Mouse (Mus musculus) CD4-positive, CD25-positive, alpha-beta regulatory T cell, adult 4 months (primary cell): ENCODE measurements around the gene Ptk6. TPM values are rescaled to one million over a fixed set of nuclear protein-coding genes. Genes with fewer than 3 reads are reported as not detected.
A peak's percentile ranks its signal among the peaks of the same experiment; 100 is the strongest.

Source experiments
- ATAC-seq: one replicate; pipeline ENCODE4 v1.8.0; 2017
- polyA plus RNA-seq, 2 experiments: library from polyadenylated mRNA; unstranded; fragments of 100-300 nt; shearing (Covaris generic); gene quantifications; one replicate each; pipeline ENCODE4 v1.2.1; 2017

Ptk6 gene
- under 1 TPM in 1 of 2 experiments, not detected in 1; 0.08 TPM for polyA plus RNA-seq

DNA sequence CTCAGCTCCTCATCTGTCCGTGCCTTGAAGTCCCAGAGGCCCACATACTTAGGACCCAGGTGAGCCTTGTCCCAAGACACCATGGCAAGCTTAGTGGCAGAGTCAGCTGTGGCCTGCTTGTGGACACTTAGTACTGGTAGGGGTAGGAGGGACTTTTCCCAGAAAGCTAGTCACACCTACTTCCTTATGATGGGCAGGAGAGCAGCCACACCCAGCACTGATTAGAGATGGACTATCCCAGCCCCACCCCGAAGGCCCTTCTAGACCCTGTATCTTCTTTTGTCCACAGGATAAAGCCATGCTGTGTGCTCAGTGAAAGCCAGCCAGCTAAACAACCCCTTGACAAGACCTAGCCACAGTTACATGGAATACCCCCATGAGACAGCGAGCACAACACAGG, at the start of gene Ptk6:
Gene Ptk6, minus strand, starts transcription at position 368 of the 400 bp plus-strand sequence.
- no peak for ATAC-seq

DNA sequence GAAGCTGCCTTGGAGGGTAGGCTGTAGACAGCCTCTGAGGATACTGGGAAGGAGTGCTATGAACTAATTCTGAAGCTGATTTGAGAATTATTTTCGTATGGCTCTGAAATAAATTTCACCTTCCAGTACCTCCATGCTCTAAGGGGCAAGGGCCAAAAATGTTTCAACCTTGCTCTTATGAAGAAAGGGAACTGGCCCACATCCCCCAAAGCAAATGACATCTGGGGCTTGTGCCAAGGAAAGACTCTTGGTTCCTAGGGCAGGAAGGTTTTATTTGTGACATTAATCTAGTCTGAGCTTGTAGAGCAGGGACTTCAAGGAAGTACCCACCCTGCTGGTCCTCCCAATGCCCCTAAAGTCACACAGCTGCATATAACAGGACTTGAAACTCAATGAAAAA, 49.3 kb upstream of the Ptk6 start:
- ATAC-seq, result no peak

DNA sequence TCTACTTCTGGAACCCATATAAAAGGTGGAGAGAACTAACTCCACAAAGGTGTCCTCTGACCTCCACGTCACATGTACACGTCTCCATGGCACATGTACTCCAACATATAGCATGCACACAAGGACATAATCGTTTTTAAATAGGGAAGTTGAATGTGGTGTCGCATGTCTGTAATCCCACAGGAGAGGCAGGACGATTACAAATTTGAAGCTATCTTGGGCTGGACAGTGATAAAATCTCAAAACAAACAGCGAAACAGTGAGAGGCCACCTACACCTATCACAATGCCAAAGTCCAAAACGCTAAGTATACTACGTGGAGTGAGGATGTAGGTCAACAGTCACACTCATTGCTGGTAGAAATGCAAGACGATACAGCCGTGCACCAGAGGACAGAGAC, 46.6 kb upstream of the Ptk6 start:
- no peak for ATAC-seq

GRCm38 (mm10) chr2:181245031-181245430, 42.4 kb upstream of the Ptk6 start:
- ATAC-seq, result no peak

- ATAC-seq, result no peak
These were observed 41.3 kb upstream of the Ptk6 start for GRCm38 (mm10) chr2:181243706-181244394.

GRCm38 (mm10) chr2:181242314-181242665, 39.7 kb upstream of the Ptk6 start:
- no peak for ATAC-seq

DNA sequence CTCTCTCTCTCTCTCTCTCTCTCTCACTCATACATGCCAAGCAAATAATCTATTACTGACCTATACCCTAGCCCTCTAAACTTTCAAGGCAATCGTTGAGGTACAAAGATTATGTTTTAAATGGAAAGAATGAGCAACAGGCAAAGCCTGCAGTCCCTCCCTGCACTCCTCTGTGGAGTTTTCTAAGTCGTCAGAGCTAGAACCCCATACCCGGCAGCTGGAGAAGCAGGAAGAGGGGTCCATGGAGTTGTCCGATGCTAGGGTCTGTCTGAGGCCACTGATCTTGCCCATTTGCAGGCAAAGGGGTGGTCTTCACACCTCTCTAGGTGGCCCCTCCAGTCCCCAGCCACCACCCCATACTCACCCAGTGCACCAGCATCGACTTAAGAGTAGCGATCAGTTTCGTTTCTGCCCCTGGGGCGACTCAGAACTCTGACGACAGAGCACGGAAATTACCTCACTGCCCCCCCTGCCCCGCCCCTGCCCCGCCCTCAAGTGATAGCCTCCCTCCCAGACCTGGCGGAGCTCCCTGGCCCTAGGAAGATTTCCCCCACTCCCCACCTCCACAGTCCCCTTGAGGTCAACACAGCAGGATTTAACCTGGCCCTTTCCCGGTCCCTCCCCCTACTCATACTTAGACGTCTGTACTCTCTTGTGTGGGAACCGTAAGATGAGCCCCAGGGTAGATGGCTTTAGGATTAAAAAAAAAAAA, 39.2 kb upstream of the Ptk6 start, which contains the start of gene Helz2:
Gene Helz2, minus strand, starts transcription at position 426 of the 712 bp plus-strand sequence.
- ATAC-seq, result peak; percentile 95

DNA sequence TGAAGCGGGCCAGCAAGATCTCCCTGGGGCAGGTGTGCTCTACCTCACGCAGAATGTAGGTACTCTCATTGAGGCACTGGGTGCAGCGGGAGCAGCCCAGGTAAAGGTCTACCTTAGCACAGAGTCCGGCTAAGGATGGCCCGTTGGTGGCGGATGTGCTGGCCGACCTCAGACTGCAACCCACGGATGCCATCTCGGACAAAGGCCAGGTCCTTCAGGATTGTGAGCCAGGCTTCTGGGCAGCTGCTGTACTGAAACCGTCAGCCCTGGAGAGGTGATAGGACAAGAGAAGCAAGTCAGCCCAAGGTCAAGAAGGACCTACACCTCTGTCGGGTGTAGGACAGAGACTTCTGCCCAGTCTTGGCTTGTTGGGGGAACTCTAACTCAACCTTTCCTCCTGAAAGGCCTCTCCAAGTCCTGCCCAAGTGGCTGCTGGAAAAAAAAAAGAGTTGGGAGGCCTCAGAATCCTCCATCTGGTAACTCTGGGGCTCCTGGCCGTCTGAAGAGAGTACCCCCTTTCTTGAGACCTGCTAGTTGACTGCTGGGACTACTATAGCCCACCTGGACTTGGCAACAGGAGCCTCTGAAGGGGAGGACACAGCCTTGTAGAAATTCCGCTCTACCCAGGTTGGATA, 38.3 kb upstream of the Ptk6 start:
- ATAC-seq, result no peak

DNA sequence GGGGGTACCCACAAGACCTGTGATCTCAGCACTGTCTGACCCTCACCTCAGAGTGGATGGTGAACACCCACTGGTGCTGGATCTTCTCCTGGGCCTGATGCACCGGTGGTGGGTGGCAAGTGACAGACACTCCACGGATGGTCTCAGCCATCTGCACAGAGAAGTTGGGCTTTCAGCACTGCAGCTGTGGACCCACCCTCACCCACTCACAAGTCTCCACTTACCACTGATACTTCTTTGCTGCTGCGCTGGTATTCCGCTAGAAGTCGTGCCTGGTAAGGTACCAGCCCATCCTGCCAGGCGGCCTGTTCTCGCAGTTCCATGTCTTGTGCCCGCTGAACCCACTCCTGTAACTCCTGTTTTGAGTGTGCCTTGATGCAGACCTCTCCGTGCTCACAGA, 36.7 kb upstream of the Ptk6 start:
- ATAC-seq, result no peak

GRCm38 (mm10) chr2:181238861-181239260, 36.3 kb upstream of the Ptk6 start:
- ATAC-seq, result no peak

DNA sequence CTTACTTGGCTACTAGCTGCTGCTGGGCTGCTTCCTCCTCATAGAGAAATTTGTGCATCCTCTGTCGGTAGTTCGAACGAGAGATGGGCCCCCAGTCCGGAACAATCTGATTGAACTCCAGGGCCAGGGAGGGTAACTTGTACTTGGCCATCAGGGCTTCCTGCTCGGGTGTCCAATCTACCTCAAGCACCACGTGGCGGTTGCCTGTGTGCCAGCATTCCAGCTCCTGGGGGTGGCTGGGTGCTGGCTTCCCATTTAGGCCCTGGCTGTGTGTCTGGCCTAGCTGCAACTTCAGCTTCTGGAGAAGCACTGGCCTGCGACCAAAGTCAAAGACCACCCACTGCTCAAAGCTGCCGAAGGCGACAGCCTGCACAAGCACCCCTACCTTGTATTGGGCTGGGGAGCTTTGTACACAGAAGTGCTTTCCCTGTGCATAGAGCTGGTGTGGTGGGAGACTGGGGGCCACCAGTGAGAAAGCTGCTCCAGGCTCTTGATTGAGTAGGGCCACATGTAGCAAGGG, 35.6 kb upstream of the Ptk6 start:
- ATAC-seq, result no peak

DNA sequence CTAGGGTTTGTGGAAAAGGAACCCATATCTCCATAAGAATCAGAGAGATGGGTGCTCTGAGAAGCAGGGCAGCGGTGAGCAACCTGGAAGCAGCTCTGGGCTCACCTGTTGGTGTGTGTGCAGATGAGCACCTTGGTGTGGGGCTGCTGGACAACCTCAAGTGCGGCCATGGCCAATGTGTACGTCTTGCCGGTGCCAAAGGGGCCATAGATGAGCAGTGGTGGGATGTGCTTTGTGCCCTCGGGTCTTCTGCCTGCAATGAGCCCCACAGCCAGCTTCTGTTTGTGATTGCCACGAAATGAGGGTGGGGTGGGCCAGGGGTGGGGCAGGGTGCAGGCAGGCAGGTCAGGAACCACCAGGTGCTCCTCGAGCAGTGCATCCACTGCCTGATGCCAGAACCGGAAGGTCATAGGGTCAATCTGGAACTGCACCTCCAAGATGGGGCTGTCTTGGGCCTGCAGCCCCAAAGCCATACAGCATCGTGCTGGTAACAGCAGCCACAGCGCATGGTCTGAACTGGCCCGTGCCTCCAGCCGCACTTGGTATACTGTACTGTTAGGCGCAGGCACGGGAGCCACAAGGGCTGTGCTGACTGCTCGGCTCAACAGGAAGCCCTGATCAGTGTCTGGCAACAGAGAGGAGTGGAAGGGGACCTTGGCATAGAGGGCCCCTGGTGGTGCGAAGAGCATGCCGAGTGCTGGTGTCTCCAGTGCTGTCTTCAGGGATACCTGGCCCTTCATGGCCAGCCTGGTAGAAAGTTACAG, 34.8 kb upstream of the Ptk6 start:
- ATAC-seq, result no peak

DNA sequence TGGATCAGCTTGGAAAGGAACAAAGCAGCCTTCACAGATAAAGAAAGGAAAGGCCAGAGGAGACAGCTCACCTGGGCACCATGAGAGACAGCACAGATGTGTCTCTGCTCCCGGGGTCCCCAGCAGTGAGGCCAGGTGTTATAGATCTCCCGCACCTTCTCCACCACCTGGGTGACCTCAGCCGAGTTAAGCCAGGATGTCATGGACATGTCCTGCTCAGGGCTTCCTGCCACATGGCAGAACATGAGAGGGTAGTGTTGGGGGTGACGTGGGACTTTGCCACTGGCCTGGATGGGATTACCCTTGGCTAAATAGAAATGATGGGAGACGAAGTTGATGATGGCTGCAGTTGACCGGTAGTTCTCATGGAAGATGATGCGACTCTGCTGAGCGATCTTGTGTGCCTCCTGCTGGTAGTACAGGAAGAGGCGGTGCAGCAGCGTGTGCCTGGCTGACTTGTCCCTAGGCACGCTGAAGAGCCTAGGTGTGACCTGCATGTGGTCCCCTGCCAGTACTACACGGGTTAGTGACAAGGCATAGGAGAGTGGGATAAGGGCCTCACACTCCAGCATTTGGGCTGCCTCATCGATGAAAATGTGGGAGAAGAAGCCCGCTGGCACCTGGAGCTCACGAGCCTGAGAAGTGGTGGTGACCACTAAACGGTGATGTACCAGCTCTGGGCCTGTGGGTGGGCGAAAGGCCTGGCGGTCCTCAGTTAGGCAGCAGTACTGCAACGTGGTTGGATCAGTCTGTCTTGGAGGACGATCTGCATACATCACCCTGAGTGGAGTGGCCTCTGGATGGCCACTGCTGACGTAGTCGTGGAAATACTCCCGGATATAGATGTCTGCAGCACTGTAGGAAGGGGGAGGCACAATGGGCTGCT, 33.3 kb upstream of the Ptk6 start:
- ATAC-seq, result no peak

GRCm38 (mm10) chr2:181234680-181235079, 32.1 kb upstream of the Ptk6 start:
- no peak for ATAC-seq

- ATAC-seq, result no peak
These were observed 30.9 kb upstream of the Ptk6 start for GRCm38 (mm10) chr2:181233443-181233842.

GRCm38 (mm10) chr2:181231171-181231570, 28.6 kb upstream of the Ptk6 start:
- ATAC-seq, result no peak

GRCm38 (mm10) chr2:181228335-181228734, 25.7 kb upstream of the Ptk6 start:
- no peak for ATAC-seq

DNA sequence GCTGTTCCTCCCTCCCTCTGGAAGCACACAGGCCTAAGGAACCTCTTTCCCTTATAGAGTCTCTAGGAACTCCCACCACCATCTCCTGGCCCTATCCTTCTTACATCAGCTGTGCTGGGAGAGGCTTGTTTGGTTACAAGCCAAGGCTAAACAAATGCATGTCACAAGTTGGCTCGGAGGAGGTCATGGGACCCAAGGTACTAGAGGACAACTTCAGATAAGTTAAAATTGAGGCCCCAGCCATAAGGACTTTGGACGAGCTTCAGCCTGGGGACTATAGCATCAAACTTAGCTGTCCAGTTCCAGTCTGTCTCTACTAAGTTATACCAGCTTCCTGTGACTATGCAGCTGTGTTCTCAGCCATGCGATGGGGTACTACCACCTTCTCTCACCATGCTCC, 24.5 kb upstream of the Ptk6 start:
- ATAC-seq, result no peak

DNA sequence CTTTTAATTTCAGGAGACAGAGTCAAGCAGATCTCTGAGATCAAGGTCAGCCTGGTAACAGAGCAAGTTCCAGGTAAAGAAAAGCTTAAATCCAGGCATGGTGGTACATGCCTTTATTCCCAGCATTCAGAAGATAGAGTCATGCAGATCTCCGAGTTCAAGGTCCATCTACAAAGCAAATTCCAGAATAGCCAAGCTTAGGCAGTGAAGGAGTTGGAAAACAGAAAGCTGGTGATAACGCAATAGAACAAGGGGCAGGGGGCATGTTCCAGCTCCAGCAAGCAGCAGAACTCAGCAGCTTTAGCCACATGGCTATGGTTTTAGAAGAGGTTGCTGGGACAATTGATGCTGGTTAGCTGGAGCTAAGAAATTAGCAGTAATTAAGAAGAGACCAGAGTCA, 22.4 kb upstream of the Ptk6 start:
- no peak for ATAC-seq

GRCm38 (mm10) chr2:181220361-181220760, 17.8 kb upstream of the Ptk6 start:
- ATAC-seq, result no peak

DNA sequence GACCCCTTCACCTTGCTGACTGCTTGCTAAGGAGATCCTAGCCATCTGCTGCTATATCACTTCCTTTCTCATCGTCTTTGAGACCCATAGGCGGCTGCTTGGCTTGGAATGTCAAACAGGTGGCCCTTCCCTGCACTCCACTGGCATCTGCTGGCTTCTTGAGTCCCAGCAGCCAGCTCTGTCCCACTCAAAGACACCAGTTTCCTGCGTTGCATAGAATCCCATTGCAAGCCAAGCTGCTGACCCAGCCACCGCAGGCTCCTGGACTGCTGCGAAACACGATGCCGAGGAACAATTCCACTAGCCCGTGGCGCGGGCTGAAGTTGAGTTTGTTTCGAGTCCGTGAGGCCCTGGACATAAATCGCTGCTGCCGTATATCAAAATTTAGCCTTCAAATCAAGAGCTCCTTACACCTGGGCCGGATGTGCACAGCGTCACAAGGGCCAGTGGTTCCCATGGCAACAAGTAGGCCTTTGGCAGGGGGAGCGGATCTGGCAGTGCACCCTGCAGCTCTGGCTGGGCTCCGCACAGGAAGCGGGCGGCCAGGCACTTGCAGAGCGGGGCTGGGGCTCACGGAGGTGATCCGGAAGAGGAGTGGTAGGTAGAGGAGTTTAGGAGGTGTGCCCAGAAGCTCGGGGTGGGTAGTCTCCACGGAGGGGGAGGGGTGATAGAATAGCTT, 17.1 kb upstream of the Ptk6 start, which contains the start of gene Fndc11:
Gene Fndc11, plus strand, starts transcription at position 476 of the 679 bp plus-strand sequence.
- ATAC-seq, result peak; percentile 99
